Mouse (Mus musculus) erythroblast, adult 5-6 weeks (primary cell): ENCODE data around the gene Palm2. TPM values are rescaled to one million over a fixed set of nuclear protein-coding genes. Genes with fewer than 3 reads are reported as not detected.

Experiments
- ATAC-seq: replicated peaks from 2 replicates; pipeline ENCODE4 v1.8.0; 2016; ENCODE audit warnings: moderate number of reproducible peaks, mild to moderate bottlenecking, moderate TSS enrichment, inconsistent platforms; ENCODE audit not compliant: poor library complexity, low FRiP score, severe bottlenecking
- total RNA-seq, 2 experiments: library from RNA; stranded (forward) in 1 of 2; stranded (reverse) in 1 of 2; fragments of 150-400 nt in 1 of 2; fragments of 200-764, 138-1000 nt in 1 of 2; gene quantifications; 2 replicates each; pipeline versions ENCODE4 v1.2.3 to v1.2.4; 2015 to 2017; ENCODE audit warnings: low replicate concordance in 2 of 2

Palm2 gene
- not detected in 2 replicates for total RNA-seq (2015; ENCODE audit: low replicate concordance)
- not detected in 2 replicates for total RNA-seq (2017; ENCODE audit: low replicate concordance)

DNA sequence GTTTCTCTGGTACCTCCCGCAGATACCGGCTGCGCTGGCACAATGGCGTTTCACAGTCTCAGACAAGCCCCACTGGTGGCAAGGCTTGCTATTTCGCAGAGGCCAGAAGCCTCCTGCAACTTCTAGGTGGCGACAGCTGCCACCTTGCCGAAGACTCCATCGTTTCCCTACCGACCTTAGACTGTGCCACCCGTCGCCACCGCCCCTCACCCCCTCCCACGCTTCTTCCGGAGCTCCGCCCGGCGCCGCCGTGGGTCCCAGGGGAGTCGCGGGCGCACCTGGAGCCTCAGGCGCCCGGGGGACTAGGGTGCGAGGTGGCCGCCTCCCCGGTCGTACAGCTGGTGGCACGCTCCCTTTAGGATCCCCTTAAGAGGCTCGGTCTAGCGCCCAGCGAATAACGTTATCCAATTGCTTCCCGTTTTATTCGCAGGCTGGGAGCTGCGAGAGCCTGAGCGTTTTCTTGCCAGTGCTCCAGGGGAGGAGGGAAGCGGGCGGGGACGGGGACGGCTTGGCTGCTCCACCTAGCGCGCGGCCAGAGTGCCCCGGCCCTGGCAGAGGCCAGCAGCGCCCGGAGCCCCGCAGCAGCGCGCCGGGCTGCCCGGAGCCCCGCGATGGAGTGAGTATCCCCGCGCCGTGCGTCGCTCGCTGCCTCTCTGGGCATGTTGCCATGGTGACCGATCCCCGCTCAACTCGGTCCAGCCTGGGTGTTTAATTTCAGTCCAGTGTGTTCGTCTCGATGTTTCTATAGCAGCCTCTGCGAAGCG lies at the start of gene Palm2:
Gene Palm2 (plus strand): TSS at position 307 of the 764 bp plus-strand sequence.
- ATAC-seq = no peak

DNA sequence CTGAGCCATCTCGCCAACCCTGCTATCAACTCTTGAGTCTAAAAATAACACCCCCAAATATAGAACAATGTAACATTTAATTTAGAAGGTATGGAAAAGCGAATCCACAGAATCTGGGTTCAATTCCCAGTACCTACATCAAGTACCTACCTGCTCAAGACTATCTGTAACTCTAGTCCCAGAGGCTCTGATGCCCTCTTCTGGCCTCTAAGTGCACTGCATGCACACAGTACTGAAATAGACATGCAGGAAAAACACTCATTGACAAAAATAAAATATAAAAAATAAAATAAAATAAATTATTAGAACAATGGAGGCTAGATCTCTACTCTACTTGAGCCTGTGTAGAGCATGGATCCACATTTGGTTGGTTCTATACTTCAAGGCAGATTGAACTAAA lies 49.7 kb upstream of the Palm2 start:
- ATAC-seq = no peak

DNA sequence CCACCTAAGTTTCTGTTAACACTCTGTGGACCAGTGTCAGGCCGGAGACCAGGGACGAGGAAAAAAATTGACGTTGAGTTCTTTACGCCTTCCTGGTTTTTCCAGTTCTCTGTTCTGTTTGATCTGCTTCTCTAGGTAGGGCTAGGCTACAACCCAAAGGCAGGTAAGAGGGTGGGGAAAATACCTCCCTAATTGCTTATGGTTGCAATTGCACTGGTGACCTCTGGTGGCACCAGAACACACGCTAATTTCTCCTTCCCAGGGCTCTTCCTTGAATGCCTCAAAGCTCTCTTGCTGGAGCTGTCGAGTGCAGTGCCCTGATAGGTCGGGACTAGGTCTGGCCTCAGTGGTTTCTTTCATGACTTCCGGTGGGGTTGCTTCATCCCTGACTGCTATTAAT lies 42.9 kb upstream of the Palm2 start:
- no peak for ATAC-seq

DNA sequence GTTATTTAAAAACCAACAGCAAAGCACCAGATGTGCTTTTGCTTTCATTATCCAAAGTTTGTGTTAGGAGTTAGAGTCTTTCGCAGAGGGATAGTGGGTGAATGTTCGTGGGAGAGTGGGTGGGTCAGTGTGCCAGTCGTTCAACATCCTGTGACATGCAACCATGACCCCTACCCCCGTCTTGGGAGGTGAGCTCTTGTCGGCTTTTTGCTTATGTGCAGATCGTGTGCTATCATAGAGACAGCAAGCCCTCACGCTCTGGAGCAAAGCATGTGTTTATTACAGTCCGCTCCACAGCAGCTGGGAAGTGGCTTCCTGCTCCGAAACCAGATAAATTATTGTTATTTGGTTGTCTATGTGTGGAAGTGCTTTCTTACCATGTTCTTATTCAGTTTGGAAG lies 37.6 kb upstream of the Palm2 start:
- ATAC-seq = no peak

DNA sequence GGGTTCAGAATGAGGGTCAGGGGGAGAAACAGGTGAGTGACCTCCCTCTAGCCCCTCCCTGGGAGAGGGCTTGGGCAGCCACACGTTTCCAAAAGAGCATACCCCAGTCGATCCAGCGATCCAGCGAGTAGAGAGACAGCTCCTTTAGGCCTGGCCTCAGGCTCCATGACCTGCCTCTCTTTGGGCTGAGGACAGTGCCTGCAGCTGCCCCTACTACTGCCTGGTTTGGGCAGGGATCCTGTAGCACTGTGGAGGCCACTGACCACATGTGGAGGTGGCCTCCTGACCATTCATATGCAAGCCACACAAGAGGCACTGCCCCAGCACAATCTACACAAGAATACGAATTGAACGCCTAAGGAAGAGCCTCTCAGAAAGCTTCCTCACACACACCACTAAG lies 21.7 kb upstream of the Palm2 start:
- ATAC-seq = peak; percentile 67

DNA sequence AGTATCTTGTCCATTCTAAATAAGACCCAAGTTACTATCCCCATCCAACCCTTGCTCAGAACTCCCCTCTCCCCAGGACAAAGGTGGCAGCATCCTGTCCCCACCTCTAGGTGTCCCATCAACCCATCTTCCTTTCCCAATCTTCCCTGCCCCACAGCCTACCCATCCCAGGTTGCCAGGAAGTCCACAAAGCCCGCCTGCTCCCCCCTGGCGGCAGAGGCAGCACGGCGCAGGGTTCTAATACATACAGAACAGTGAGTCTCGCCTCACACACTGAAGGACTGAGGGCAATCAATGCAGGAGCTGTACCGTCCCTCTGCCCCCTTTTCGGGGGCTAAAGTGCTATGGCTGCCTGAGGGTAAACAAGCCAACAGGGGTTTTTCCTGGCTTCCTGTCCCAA lies 21.0 kb upstream of the Palm2 start:
- no peak for ATAC-seq

DNA sequence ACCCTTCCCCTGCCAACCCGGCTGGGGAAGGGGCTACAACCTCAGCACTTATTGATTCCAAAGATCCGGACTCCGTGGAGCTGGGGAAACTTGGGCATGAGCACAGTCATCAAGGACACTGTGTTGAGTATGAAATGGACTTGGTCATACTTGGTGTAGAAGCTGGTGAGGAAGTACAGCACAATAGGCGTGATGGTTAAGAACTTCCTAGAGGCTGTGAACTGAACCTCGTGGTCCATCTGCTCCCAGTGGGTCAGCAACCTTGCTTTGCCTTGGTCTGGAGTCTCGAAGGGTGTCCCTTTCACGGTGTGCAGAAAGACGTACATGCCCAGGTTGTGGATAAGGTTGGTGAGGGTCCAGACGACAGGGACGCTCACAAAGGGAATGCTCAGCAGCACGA lies 20.4 kb upstream of the Palm2 start:
- ATAC-seq = peak; percentile 79

DNA sequence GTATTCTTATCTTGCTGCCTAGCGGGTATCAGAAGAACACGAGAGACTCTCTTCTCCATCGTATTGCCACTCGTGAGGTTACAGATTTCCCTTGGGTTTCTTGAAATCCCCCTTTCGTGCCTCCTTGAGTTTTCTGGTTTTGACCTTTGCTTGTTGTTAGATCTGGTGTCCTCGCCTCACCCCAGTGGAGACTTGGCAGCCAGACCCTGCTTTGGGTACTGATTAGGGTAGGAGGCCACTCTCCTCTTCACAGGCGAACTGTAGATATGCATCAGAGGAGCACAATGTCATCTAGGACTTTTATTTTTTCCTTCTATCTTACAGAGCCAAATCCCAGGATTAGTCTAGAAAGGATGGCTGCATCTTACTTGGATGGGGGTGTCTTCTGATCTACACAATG lies 10.0 kb upstream of the Palm2 start:
- no peak for ATAC-seq

DNA sequence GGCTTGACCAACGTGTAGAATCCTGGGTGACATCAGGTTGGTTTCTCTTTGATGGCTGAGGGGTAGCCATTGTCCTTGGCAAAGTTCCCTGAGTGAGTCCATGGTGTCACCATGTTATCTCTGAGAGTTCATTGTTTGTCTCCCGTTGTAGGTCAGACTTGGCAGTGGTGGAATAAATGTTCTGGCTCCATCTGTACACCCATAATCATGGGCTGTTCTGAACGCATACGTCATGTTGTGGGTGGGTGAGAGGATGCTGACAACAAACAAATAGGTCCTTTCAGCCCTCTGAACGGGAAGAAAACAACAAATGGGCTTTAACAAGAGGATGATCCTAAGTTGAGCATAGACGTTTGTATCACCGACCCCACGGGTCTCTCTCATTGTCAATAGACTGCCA lies 5.7 kb upstream of the Palm2 start:
- ATAC-seq = no peak

DNA sequence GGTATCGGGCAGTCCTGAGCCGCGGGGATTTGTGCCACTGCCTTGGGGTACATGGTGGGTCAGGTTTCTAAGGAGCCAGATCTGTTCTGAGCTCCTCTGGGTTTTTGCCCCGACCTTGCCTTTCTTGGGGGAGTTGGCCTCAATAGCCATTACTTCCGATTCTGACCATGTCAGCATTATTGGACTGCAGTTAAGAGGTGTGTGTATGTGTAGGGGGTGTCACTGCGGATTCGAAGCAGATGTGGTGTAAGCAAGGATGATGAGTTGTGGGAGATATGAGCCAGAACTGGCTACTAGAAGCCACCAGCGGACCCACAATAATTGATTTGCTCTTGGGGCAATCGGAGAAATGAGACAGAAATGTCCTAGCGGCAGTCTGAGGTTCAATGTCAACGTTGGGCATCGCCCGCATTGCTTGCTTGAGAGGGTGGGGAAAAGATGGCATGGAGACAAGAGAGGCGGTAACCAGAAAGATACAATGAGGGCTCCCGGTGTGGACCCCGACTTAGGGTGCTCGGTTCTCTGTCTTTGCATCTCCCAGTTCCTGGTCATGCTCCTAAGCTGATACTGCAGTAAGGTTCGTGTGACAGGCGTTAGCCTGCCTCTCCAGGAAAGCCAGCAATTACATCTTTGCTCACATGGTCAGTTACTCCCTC lies 786 bp downstream of the Palm2 start:
- ATAC-seq = no peak

DNA sequence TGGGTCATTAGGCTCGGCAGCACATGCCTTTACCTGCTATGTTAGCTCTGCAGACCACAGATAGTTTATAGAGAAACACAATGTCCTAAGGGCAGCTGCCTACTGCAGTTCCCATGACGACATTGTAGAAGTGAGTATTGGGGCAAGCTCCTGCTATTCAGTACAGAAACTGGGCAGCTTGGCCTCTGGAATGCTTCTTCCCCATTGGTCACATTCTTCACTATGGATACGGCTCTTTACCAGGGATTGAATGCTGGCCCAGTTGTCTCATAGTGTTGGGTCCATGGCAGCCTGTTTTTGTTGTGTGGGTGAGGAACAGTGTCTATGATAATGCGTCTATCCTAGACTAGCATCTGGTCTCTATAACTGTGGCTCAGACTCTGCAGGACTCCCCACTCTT lies 2.2 kb downstream of the Palm2 start:
- no peak for ATAC-seq

GRCm38 (mm10) chr4:57446082-57446481 lies 12.0 kb downstream of the Palm2 start:
- ATAC-seq = no peak

GRCm38 (mm10) chr4:57446854-57447444 lies 12.9 kb downstream of the Palm2 start:
- ATAC-seq = no peak

DNA sequence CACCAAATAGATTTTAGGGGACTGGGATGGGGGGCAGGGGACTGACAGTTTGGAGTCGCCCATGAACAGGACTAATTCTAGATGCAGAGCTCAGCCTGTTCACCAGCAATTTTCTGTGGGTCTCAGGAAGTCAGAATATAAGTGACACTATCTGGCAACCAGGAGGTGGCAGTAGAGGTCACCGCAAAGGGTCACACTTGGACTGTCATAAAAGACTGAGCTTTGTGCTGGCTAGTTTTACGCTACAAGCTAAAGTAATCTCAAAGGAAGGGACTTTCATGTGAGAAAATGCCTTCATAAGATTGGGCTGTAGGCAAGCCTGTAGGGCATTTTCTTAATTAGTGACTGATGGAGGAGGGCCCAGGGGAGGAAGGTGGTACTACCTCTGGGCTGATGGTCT lies 17.8 kb downstream of the Palm2 start:
- no peak for ATAC-seq

- no peak for ATAC-seq
These were observed 18.6 kb downstream of the Palm2 start for GRCm38 (mm10) chr4:57452661-57453060.

GRCm38 (mm10) chr4:57462378-57462777 lies 28.3 kb downstream of the Palm2 start:
- no peak for ATAC-seq

GRCm38 (mm10) chr4:57482435-57482834 lies 48.4 kb downstream of the Palm2 start:
- no peak for ATAC-seq

DNA sequence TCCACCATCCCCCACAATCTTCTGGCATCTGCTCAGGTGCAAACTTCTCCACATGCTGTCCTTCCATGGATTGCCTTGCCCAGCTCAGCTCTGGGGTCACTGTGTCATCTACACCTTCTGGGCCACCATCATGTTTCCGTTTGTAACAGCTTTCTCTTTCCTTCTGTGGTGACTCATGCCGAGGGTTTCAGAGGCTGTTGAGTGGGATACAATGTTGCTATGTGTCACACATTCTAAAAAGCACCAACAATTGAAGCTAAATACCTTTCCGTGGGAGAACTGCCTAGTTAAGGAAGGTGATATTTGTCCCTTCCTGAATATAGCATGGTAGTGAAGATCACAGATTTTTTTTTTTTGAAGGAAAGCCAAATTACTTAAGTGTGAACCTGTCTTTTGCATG lies 52.3 kb downstream of the Palm2 start:
- no peak for ATAC-seq

- ATAC-seq = no peak
These were observed 55.8 kb downstream of the Palm2 start for GRCm38 (mm10) chr4:57489887-57490286.

DNA sequence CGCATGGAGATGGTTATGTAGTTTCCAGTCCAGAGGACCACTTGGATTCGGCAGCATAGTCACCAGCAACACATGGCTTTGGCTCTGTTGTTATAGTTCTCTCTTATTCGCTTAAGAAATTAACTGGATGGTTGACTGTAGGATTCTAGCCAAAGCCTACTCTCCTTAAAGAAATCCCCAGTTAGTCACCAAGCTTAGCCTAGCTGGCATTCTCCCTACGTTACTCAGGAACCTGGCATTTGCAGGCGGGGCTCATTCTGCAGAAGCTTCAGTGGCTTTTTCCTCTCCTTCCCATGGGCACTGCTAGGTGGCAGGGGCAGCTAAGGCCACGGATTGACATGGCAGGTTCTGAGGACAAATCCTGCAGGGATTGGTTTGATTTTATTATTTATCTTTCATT lies 70.7 kb downstream of the Palm2 start:
- no peak for ATAC-seq

- no peak for ATAC-seq
These were observed 76.5 kb downstream of the Palm2 start for GRCm38 (mm10) chr4:57510576-57510975.
